ENCODE assay signal across 7 mouse cellular contexts in genomic region chr7:141643160-141643559, GRCm38 (mm10). TPM values are rescaled to one million over a fixed set of nuclear protein-coding genes. Genes with fewer than 3 reads are reported as not detected.
DNase-seq lines count a peak whose midpoint lies in the region; ATAC-seq and TF ChIP-seq lines count a peak whose summit lies in the region.

No protein-coding gene starts in this region.

- no peak for ATAC-seq in forebrain, embryonic 15.5 days (replicated peaks)

- no peak for DNase-seq in left cerebral cortex, adult 2 months (ENCODE audit: extremely low spot score in 1 of 2, low spot score in 2 of 2)
- no peak for DNase-seq in left cerebral cortex, adult 18-20 months (ENCODE audit: low spot score in 2 of 2)
- DNase-seq in NIH3T3 (ENCODE audit: low read depth) = peak; percentile 44
- DNase-seq in embryo, embryonic 11 days = peak; percentile 18
- DNase-seq in left cerebral cortex, postnatal 25 days (ENCODE audit: low spot score in 2 of 2) = no peak

- intact Hi-C loops in left cerebral cortex, adult 2 months (cut with DNase I) = no loop called here
- intact Hi-C loops in left cerebral cortex, postnatal 25 days (cut with DNase I) = no loop called here

- H3K4me1 ChIP-seq in small intestine, adult 2 months (ENCODE audit: control insufficient read depth, insufficient read depth, insufficient read length, low read length) = no peaks in the 10 kb centered on the region
- no peaks in the 10 kb centered on the region for H3K4me1 ChIP-seq in forebrain, embryonic 15.5 days

- H3K27ac ChIP-seq in left cerebral cortex, adult 2 months = no peak overlapping the region
- no peak overlapping the region for H3K27ac ChIP-seq in small intestine, adult 2 months (ENCODE audit: insufficient read depth, low read depth, low read length)
- H3K27ac ChIP-seq in forebrain, embryonic 15.5 days (replicated peaks) = no peak overlapping the region

- no peak for TF ChIP-seq POLR2A in small intestine, adult 2 months (IDR thresholded peaks at IDR 0.05; ENCODE audit: low read depth, low read length)

- WGBS in small intestine, adult 2 months = 36% methylated on average over 3 of the region's 3 CpGs
- WGBS in forebrain, embryonic 15.5 days = 36% methylated on average over 3 of the region's 3 CpGs

- TF ChIP-seq CTCF in left cerebral cortex, adult 2 months (IDR thresholded peaks at IDR 0.05) = peak; percentile 48
- TF ChIP-seq CTCF in small intestine, adult 2 months (IDR thresholded peaks at IDR 0.05; ENCODE audit: extremely low read depth, insufficient read length, insufficient replicate concordance, low read depth, low read length) = peak; percentile 33; the same call in 1 of the 2 replicates

- H3K9me3 ChIP-seq in forebrain, embryonic 15.5 days = no peaks in the 10 kb centered on the region

- no peak overlapping the region for H3K4me3 ChIP-seq in left cerebral cortex, adult 2 months
- no peak overlapping the region for H3K4me3 ChIP-seq in small intestine, adult 2 months (ENCODE audit: low read depth, low read length)
- H3K4me3 ChIP-seq in forebrain, embryonic 15.5 days = no peak overlapping the region

- H3K27me3 ChIP-seq in small intestine, adult 2 months (ENCODE audit: control insufficient read depth, insufficient read depth, low read length) = no peaks in the 10 kb centered on the region
- H3K27me3 ChIP-seq in forebrain, embryonic 15.5 days = no peaks in the 10 kb centered on the region

- H3K4me2 ChIP-seq in forebrain, embryonic 15.5 days (replicated peaks) = no peak overlapping the region

- H3K9ac ChIP-seq in forebrain, embryonic 15.5 days (replicated peaks) = no peak overlapping the region

- H3K36me3 ChIP-seq in small intestine, adult 2 months (ENCODE audit: control insufficient read depth, insufficient read depth, low read length) = no peaks in the 10 kb centered on the region
- no peaks in the 10 kb centered on the region for H3K36me3 ChIP-seq in forebrain, embryonic 15.5 days

RNA-seq across cellular contexts. Expression of gene Muc6, which starts 12.0 kb away (rescaled TPM):
- total RNA-seq in left cerebral cortex, adult 2 months (2021) = not detected
- total RNA-seq in left cerebral cortex, adult 18-20 months (2021) = not detected
- 1.4 and 475 TPM in 2 replicates for polyA plus RNA-seq in small intestine, adult 2 months (2012; rRNA removed)
- total RNA-seq in left cerebral cortex, postnatal 25 days (2021) = not detected
- 0.25 and 0.28 TPM in 2 replicates for polyA plus RNA-seq in forebrain, embryonic 15.5 days (2015; fragmentation: Nextera tagmentation; extraction: Ambion mirVana)

RNA-seq across cellular contexts. Expression of gene Muc2, which starts 47.0 kb away (rescaled TPM):
- under 1 TPM; 0.61 to 0.65 TPM for total RNA-seq in left cerebral cortex, adult 2 months (2021)
- total RNA-seq in left cerebral cortex, adult 18-20 months (2021) = under 1 TPM; 0.14 to 0.28 TPM
- polyA plus RNA-seq in small intestine, adult 2 months (2012; rRNA removed) = 453 and 2,633 TPM in 2 replicates
- total RNA-seq in left cerebral cortex, postnatal 25 days (2021) = under 1 TPM in 1 of 2 experiments, not detected in 1; 0.43 TPM
- polyA plus RNA-seq in forebrain, embryonic 15.5 days (2015; fragmentation: Nextera tagmentation; extraction: Ambion mirVana) = 0.06 and 0.15 TPM in 2 replicates

Comparison
In these comparisons a context has a peak if more than half of its experiments do, and no peak if none do; other contexts are left out.
1. DNase-seq: peak in NIH3T3 (single experiment) and embryo, embryonic 11 days (single experiment); none in left cerebral cortex, adult 2 months (0 of 2), left cerebral cortex, adult 18-20 months (0 of 2) and left cerebral cortex, postnatal 25 days (0 of 2).